Mouse (Mus musculus): ENCODE measurements at regions not wholly inside any gene's neighbourhood (a gene's known extent, or its start where the extent isn't known, plus 50 kb on each side); places are given as distances from the start of the nearest gene placed in this dataset.

- no peak for DNase-seq (ENCODE audit: low spot score in 2 of 2)
Observed at GRCm38 (mm10) chr2:161470844-161471243, 362.0 kb upstream of the Chd6 start.

DNA sequence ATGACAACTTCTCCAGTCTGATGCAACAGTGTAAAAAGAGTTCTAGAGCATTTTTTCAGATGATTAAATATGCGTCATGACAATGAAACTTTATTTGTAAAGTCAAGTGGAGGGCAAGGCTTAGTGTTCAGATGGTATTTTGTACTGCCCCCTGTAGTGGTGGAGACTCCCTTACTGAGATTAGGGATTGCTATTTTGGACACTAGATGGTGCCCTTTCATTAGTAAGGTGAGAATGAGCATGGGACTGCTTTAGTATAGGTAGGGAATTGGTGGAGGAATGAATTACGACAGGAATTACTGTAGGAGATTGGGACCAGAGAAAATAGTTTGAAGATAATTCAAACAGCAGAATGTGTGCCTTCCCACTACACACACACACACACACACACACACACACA, 361.1 kb upstream of the Chd6 start:
- no peak for DNase-seq (ENCODE audit: low spot score in 2 of 2)

DNA sequence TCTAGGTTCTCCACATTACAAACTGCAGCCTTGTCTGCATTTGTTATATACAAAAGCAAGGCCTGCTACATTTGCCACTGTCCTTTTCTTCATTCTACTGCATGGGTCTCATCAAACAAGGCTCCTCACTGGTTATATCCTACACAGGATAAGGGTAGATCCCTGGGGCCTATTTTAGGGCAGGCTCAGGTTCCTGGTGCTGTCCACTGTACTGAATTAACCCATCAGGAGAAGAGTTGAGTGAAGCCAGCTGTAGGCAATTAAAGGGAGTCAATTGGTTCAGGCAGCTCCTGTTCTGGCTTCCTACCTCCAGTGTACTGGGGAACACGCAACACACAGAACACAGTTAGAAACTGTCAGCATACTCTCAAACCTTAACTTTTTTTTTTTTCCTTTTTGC, 358.2 kb upstream of the Chd6 start:
- no peak for DNase-seq (ENCODE audit: low spot score in 2 of 2)

DNA sequence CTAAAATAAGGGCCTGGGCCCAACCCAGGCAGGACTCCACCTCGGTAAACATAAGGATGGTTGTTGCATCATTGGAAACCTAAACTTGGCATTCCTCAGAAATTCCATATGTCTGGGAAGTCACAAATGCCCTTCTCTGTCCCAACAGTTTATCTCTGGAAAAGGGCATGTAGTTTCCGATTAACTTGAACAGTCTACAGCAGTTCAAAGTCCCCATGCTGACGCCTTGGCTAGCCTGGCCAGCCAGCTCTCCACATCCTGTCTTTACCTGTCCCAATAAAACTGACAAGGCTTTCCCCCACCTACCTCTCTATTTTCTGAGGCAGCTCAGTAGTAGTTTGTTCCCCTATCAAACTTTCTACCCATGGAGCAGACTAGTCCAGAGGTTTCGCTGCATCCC, 351.7 kb upstream of the Chd6 start:
- DNase-seq (ENCODE audit: low spot score in 2 of 2) = no peak

GRCm38 (mm10) chr2:161454466-161454865, 345.6 kb upstream of the Chd6 start:
- no peak for DNase-seq (ENCODE audit: low spot score in 2 of 2)

- no peak for DNase-seq (ENCODE audit: low spot score in 2 of 2)
Observed at GRCm38 (mm10) chr2:161433816-161434215, 324.9 kb upstream of the Chd6 start.

DNA sequence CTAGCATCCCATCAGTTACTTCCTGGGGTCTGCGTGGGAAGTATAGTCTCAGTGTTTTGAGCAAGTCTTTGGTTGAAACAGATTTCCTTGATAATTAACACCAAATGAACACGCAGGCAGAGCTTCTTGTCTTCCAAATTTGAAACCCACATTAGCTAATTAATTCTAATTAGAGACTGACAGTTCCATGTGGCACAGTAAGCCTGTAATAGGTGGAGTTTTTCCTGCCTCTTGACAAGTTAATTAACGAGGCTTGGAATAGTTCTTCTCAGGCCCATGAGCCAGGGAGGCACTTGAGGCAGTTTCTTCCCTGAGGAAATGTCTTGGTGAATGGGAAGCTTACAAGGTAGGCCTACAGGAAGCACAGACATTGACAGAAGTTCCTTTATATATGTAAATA, 320.4 kb upstream of the Chd6 start:
- DNase-seq (ENCODE audit: low spot score in 2 of 2) = no peak

- DNase-seq (ENCODE audit: low spot score in 2 of 2) = no peak
Observed at GRCm38 (mm10) chr2:161425587-161425986, 316.7 kb upstream of the Chd6 start.

DNA sequence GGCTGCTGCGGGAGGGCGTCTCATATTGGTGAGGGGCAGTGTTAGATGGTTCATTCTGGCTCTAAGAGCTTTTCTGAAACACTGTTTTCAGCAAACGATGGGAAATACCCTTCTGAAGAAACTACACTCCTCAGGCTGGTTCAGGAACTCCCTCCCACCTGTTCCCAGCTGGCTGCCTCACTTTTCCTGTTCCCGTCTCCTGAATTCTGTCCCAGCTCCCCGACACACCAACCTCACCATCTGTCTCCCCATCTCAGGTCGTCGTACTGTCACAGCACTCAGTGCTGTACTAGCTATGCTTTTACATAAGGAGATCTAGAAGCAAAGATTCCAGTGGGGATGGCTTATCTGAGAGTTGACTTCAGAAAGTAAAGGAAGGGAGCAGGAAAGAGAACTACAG, 309.2 kb upstream of the Chd6 start:
- no peak for DNase-seq (ENCODE audit: low spot score in 2 of 2)

GRCm38 (mm10) chr2:161416218-161416927, 307.5 kb upstream of the Chd6 start:
- no peak for DNase-seq (ENCODE audit: low spot score in 2 of 2)

GRCm38 (mm10) chr2:161408306-161408705, 299.4 kb upstream of the Chd6 start:
- no peak for DNase-seq (ENCODE audit: low spot score in 2 of 2)

DNA sequence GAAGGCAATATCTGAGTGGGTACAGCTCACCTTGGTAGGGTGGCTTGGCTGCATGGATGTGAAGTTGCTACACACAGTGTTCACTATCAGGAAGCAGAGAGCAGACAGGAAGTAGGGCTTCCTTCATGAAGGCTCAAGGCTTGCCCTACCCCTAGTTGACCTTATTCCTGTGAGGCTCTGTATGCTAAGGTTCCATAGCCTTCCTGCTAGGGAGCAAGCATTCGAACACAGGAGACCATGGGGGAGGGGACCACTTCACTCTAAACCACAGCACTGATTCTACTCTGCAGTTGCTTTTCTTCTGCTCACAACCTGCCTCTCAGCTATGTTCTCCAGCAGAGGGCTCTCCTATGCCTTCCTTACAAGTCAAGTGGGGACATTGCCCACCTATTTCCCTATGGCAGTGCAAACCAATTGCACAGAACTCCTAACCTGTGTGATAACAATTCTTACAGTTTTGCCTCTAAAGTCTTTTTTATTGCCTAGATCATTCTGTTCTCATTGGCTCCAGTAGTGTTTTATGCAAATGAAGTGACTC, 297.0 kb upstream of the Chd6 start:
- DNase-seq (ENCODE audit: low spot score in 2 of 2) = no peak

GRCm38 (mm10) chr2:161398061-161398460, 289.2 kb upstream of the Chd6 start:
- no peak for DNase-seq (ENCODE audit: low spot score in 2 of 2)

DNA sequence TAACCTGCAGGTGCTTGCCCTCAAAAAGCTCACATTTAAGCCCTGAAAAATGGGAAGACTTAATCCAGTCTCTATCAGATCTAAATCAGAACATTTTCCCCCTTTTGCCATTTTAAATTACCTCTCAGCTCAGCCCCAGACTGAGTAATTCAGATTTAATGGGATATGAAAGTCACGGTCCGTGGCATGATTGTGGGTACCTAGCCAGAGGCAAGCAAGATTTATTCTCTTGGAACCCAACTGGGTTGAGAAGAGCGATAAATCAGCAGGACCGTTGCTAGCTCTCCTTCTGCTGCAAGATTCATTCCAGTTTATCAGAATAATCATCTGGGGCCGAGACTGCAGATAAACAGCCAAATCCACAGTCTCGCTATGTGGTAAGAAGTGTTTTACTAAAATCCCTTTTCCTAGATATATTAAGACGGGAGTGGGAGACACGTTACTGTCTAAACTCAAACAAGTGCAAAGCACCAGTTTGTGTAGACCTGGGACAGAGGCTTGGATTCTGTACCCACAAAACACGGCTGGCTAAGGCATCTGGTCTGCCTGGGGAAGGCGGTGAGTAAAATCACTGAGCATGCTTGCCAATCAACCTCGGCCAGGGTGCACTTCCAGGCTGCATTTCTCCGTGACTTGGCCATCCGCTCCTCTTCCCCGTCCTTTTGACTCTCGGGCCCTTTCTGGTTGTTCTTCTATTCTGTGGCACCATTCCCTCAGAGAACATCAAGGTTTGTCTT, 282.2 kb upstream of the Chd6 start:
- DNase-seq (ENCODE audit: low spot score in 2 of 2) = no peak

DNA sequence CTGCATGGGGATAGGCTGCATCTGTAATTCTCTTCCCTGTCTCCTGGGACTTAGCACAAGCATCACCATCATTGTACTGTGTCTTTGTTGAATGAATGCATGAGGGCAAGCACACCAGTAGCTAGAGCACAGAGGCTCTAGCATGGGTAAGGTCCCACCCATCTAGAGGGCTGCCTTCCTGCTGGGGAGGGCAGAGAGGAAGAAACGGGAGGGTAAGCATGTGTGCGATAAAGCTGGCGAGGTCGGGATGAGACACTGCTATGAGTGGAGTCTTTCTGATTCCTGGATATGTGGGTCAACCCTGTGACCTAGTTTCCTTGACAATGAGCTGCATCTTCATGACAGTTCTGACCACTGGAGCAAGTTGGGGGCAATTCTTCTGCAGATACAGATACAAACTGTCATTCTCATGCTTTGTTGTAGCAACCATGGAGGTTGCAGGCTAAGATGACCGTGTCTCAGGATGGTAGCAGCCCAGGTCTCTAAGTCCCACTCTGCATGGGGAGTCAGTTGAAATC, 280.5 kb upstream of the Chd6 start:
- no peak for DNase-seq (ENCODE audit: low spot score in 2 of 2)

- DNase-seq (ENCODE audit: low spot score in 2 of 2) = no peak
Observed at GRCm38 (mm10) chr2:161387054-161387453, 278.2 kb upstream of the Chd6 start.

DNA sequence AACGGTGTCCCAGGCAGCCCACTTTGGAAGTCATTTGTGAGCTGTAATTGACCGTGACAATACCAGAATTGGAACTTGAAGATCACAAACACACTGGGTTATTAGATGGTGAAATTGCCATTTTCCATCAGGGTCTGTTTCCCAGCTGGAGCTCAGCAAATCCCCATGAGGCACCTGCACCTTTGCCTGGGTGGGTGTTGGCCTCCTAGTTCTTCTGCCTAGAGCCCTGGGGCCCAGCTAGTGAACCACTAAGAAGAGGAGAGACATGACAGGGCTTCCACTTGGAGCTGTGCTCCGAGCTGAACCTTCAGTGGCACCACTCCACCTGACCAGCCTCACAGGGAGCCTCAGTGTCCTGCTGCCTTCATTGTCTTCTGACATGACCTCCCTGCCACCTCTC, 273.5 kb upstream of the Chd6 start:
- DNase-seq (ENCODE audit: low spot score in 2 of 2) = no peak

DNA sequence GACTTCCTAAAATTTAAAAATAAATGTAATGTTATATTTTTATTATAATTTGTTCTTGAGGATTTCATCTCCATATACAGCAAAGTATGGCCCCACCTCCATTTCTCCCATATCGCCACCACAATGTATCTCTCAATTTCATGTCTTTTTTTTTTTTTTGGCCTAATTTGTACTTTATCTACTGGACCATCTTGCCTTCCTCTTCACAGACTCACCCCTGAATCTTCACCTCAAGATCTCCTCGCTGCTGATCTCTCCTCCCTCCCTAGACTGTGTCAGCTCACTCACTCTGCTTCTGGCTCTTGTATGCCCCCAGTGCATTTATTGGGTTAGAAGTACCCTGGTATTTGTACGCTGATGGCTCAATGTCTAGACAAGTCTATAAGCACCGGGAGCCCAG, 269.4 kb upstream of the Chd6 start:
- no peak for DNase-seq (ENCODE audit: low spot score in 2 of 2)

- no peak for DNase-seq (ENCODE audit: low spot score in 2 of 2)
Observed at GRCm38 (mm10) chr2:161362325-161362724, 253.4 kb upstream of the Chd6 start.

DNA sequence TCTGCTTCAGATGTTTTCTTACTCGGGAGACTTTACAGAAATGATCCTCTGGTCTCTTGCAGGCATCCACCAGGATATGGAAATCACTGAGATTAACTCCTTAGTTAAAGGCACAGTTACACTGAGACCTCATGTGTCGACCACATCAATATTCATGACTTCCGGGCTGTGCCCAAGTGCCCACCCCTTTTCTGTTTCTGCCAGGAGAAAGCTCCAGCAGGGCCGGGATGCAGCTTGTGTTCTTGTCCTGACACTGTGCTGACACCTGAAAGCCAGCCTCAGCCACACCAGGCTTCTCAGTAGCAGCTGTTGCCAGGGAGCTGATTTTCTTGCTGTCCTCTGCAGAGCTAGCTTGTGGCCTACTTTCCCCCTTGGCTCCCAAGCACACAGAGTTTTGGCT, 240.2 kb upstream of the Chd6 start:
- DNase-seq (ENCODE audit: low spot score in 2 of 2) = no peak

DNA sequence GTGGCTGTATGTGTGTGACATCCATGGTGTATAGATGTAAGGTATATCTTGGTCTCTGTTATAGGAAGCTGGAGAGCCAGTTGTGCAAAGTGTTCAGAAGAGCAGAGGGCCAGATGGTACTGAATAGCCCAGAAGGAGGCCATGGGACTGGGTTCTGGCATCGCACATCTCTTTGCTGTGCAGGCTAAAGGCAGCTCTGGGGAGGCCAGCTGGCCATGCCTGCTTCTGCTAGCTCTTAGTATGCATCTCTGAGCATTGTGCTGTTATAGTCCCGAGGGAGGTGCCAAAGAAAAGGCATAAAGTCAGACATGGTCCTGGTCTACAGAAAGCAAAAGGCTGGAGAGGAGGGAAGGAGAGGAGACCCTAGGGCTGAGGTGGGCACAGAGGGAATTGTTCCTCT, 235.1 kb upstream of the Chd6 start:
- no peak for DNase-seq (ENCODE audit: low spot score in 2 of 2)

GRCm38 (mm10) chr2:161342648-161343047, 233.8 kb upstream of the Chd6 start:
- DNase-seq (ENCODE audit: low spot score in 2 of 2) = no peak
